Mouse (Mus musculus) midbrain, embryonic 16.5 days (tissue): ENCODE measurements around the gene Wdr45b. TPM values are rescaled to one million over a fixed set of nuclear protein-coding genes. Genes with fewer than 3 reads are reported as not detected.

Source experiments
- ATAC-seq: fragments of 200-750 bp; cut with Nextera tagmentation; 2 replicates; pipeline ENCODE4 v1.8.0; 2017; ENCODE audit warnings: moderate TSS enrichment
- H3K27ac ChIP-seq: fragments of 300-500 bp; sonication (generic); 2 replicates; pipeline ENCODE4 v1.5.1; 2014; ENCODE audit warnings: mild to moderate bottlenecking, low read length, mixed read lengths
- H3K27me3 ChIP-seq: fragments of 300-500 bp; sonication (generic); 2 replicates; pipeline ENCODE4 v1.6.1; 2014; ENCODE audit warnings: low read depth, low read length, mixed read lengths; ENCODE audit not compliant: control insufficient read depth, insufficient read depth
- H3K36me3 ChIP-seq: fragments of 300-500 bp; sonication (generic); 2 replicates; pipeline ENCODE4 v1.6.1; 2014; ENCODE audit warnings: mild to moderate bottlenecking, low read length, moderate library complexity, mixed read lengths; ENCODE audit not compliant: control insufficient read depth, insufficient read depth
- H3K4me1 ChIP-seq: fragments of 300-500 bp; sonication (generic); 2 replicates; pipeline ENCODE4 v1.6.1; 2014; ENCODE audit warnings: mild to moderate bottlenecking, low read length, mixed read lengths; ENCODE audit not compliant: control insufficient read depth, insufficient read depth
- H3K4me2 ChIP-seq: fragments of 300-500 bp; sonication (generic); 2 replicates; pipeline ENCODE4 v1.6.1; 2014; ENCODE audit warnings: mild to moderate bottlenecking, low read length, mixed read lengths
- H3K4me3 ChIP-seq: fragments of 300-500 bp; sonication (generic); 2 replicates; pipeline ENCODE4 v1.5.1; 2014; ENCODE audit warnings: low read depth, mild to moderate bottlenecking, low read length, moderate library complexity, mixed read lengths
- H3K9ac ChIP-seq: fragments of 300-500 bp; sonication (generic); 2 replicates; pipeline ENCODE4 v1.6.1; 2014; ENCODE audit warnings: low read depth, low read length, mixed read lengths
- H3K9me3 ChIP-seq: fragments of 300-500 bp; sonication (generic); replicated peaks from 2 replicates; pipeline ENCODE4 v1.6.1; 2014; ENCODE audit warnings: mild to moderate bottlenecking, low read length, mixed read lengths; ENCODE audit not compliant: control insufficient read depth, poor library complexity, severe bottlenecking
- WGBS: fragments of 180-500 bp; shearing (Covaris S2); extraction: QIAGEN DNeasy Blood & Tissue Kit; methylation state at CpG from one replicate; pipeline ENCODE4 v1.1.7; 2014; 5-methylcytosine and 5-hydroxymethylcytosine counted together
- polyA plus RNA-seq: library from polyadenylated mRNA; unstranded; fragments of >200 nt; fragmentation: Nextera tagmentation; extraction: Ambion mirVana; gene quantifications from 2 replicates; pipeline ENCODE4 v1.2.1, GENCODE M21; 2015

The Wdr45b gene
- polyA plus RNA-seq, 1 experiment from 2014 or later, result 83.4 TPM

- Histone ChIP-seq H3K4me3 (no peak overlapping the region), H3K4me1 (no peaks in the 10 kb centered on the region), H3K27me3 (no peaks in the 10 kb centered on the region), H3K9ac (no peak overlapping the region), H3K4me2 (no peak overlapping the region), H3K9me3 (0 out of 2 replicates have a peak, but pooled peaks cover under 1% of the 10 kb centered on the region), H3K36me3 (peaks cover 27% of the 10 kb centered on the region), H3K27ac (no peak overlapping the region)
- 87% methylated on average over 6 of the region's 6 CpGs for WGBS
- ATAC-seq, result no peak
These were observed 48.9 kb downstream of the Wdr45b start for GRCm38 (mm10) chr11:121305371-121305770.

- no peak for ATAC-seq
- Histone ChIP-seq H3K4me1 (no peaks in the 10 kb centered on the region), H3K27ac (no peak overlapping the region), H3K9me3 (no peaks in the 10 kb centered on the region), H3K36me3 (peaks cover 15% of the 10 kb centered on the region), H3K4me3 (no peak overlapping the region), H3K4me2 (no peak overlapping the region), H3K9ac (no peak overlapping the region), H3K27me3 (no peaks in the 10 kb centered on the region)
- WGBS, result 95% methylated on average over 9 of the region's 9 CpGs
These were observed 54.0 kb downstream of the Wdr45b start for GRCm38 (mm10) chr11:121300265-121300664.

- Histone ChIP-seq H3K27me3 (no peaks in the 10 kb centered on the region), H3K9ac (no peak overlapping the region), H3K9me3 (no peaks in the 10 kb centered on the region), H3K4me3 (no peak overlapping the region), H3K4me1 (no peaks in the 10 kb centered on the region), H3K4me2 (no peak overlapping the region), H3K27ac (no peak overlapping the region), H3K36me3 (peaks cover 15% of the 10 kb centered on the region)
- 95% methylated on average over 8 of the region's 8 CpGs for WGBS
- ATAC-seq, result no peak
These were observed 55.8 kb downstream of the Wdr45b start for GRCm38 (mm10) chr11:121298493-121298892.

- no peak overlapping the region for H3K4me2 ChIP-seq
- WGBS, result 93% methylated on average over 5 of the region's 5 CpGs
These were observed 59.5 kb downstream of the Wdr45b start for GRCm38 (mm10) chr11:121294771-121295170.

GRCm38 (mm10) chr11:121289859-121290258 lies 64.4 kb downstream of the Wdr45b start:
- Histone ChIP-seq H3K4me2 (no peak overlapping the region), H3K4me3 (no peak overlapping the region), H3K36me3 (peaks cover 40% of the 10 kb centered on the region), H3K9ac (no peak overlapping the region), H3K27me3 (no peaks in the 10 kb centered on the region), H3K27ac (no peak overlapping the region), H3K9me3 (no peaks in the 10 kb centered on the region), H3K4me1 (no peaks in the 10 kb centered on the region)
- no peak for ATAC-seq
- WGBS, result 92% methylated on average over 3 of the region's 3 CpGs

More at GRCm38 (mm10) chr11:121294771-121295170, 59.5 kb downstream of the Wdr45b start:
- peaks cover 20% of the 10 kb centered on the region for H3K36me3 ChIP-seq
- no peaks in the 10 kb centered on the region for H3K9me3 ChIP-seq
- H3K4me1 ChIP-seq, result no peaks in the 10 kb centered on the region
- no peak overlapping the region for H3K9ac ChIP-seq
- H3K27ac ChIP-seq, result no peak overlapping the region
- H3K4me3 ChIP-seq, result no peak overlapping the region
- no peak for ATAC-seq
- H3K27me3 ChIP-seq, result no peaks in the 10 kb centered on the region

- peaks cover 13% of the 10 kb centered on the region for H3K4me1 ChIP-seq
- WGBS, result 80% methylated on average over 6 of the region's 6 CpGs
- no peak overlapping the region for H3K27ac ChIP-seq
- no peak overlapping the region for H3K4me2 ChIP-seq
- H3K9me3 ChIP-seq, result no peaks in the 10 kb centered on the region
- H3K36me3 ChIP-seq, result peaks cover 13% of the 10 kb centered on the region
- H3K9ac ChIP-seq, result no peak overlapping the region
- H3K4me3 ChIP-seq, result no peak overlapping the region
- no peak for ATAC-seq
- no peaks in the 10 kb centered on the region for H3K27me3 ChIP-seq
These were observed 71.3 kb downstream of the Wdr45b start for GRCm38 (mm10) chr11:121282911-121283310.

GRCm38 (mm10) chr11:121278011-121278410 lies 76.2 kb downstream of the Wdr45b start:
- Histone ChIP-seq H3K4me1 (peaks cover 12% of the 10 kb centered on the region), H3K27me3 (no peaks in the 10 kb centered on the region), H3K4me3 (no peak overlapping the region), H3K27ac (no peak overlapping the region), H3K9ac (no peak overlapping the region), H3K36me3 (no peaks in the 10 kb centered on the region), H3K4me2 (no peak overlapping the region), H3K9me3 (no peaks in the 10 kb centered on the region)
- no peak for ATAC-seq
- WGBS, result 84% methylated on average over 3 of the region's 3 CpGs

GRCm38 (mm10) chr11:121277516-121277915 lies 76.7 kb downstream of the Wdr45b start:
- Histone ChIP-seq H3K27ac (no peak overlapping the region), H3K4me3 (no peak overlapping the region), H3K4me2 (no peak overlapping the region), H3K27me3 (no peaks in the 10 kb centered on the region), H3K36me3 (no peaks in the 10 kb centered on the region), H3K9ac (no peak overlapping the region), H3K4me1 (peaks cover 8% of the 10 kb centered on the region; the same call in 1 of the 2 replicates), H3K9me3 (no peaks in the 10 kb centered on the region)
- WGBS, result 95% methylated on average over 8 of the region's 8 CpGs
- no peak for ATAC-seq
